Mouse (Mus musculus): ENCODE measurements around the gene Gm49355. TPM values are rescaled to one million over a fixed set of nuclear protein-coding genes. Genes with fewer than 3 reads are reported as not detected.

The Gm49355 gene
- polyA plus RNA-seq, 1 experiment from 2014 or later: 0.09 TPM

- Histone ChIP-seq H3K9me3 (no peaks in the 10 kb centered on the region), H3K36me3 (no peaks in the 10 kb centered on the region), H3K27me3 (peaks cover 60% of the 10 kb centered on the region), H3K4me3 (no peak overlapping the region), H3K9ac (no peak overlapping the region), H3K4me2 (no peak overlapping the region), H3K27ac (no peak overlapping the region), H3K4me1 (no peaks in the 10 kb centered on the region)
- 36% methylated on average over 7 of the region's 7 CpGs for whole genome bisulfite sequencing
- no peak for ATAC-seq (ENCODE audit: borderline replicate concordance, extremely low read depth, low FRiP score, low TSS enrichment)
These were observed 51.1 kb downstream of the Gm49355 start for GRCm38 (mm10) chr14:12334925-12335324.

DNA sequence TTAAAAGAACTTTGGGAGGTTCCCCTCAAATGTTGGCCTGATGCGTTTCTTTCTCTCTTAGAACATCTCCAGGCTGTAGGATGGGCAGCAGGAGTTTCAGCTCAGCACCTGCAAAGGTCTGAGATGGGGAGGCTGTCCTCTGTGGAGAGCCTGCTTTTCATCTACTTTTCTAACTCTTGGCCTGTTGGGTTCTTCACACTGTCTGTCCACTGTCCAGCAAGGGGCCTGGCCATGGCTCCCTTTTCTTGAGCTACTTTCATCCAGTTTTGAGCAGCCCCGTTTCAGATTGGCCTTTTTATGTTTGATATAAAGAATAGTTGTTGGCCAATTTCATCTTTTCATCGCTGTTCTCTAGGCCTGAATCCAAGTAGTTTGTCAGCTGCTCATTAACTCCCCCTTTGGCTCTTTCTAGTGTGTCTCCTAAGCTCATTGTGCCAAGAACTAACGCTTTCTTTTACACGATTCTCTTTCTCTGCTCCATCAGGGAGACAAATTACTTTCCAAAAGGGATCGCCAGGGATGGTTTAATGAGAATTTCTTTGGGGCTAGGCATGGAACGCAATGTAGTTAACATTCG, 53.7 kb downstream of the Gm49355 start:
- no peak overlapping the region for H3K9ac ChIP-seq
- no peaks in the 10 kb centered on the region for H3K9me3 ChIP-seq
- peaks cover 85% of the 10 kb centered on the region for H3K27me3 ChIP-seq
- H3K4me3 ChIP-seq: no peak overlapping the region
- ATAC-seq (ENCODE audit: borderline replicate concordance, extremely low read depth, low FRiP score, low TSS enrichment): no peak
- no peaks in the 10 kb centered on the region for H3K36me3 ChIP-seq
- H3K4me1 ChIP-seq: 0 out of 2 replicates have a peak, but pooled peaks cover 3% of the 10 kb centered on the region
- H3K4me2 ChIP-seq: no peak overlapping the region
- H3K27ac ChIP-seq: no peak overlapping the region
- WGBS: 9% methylated on average over 8 of the region's 8 CpGs

DNA sequence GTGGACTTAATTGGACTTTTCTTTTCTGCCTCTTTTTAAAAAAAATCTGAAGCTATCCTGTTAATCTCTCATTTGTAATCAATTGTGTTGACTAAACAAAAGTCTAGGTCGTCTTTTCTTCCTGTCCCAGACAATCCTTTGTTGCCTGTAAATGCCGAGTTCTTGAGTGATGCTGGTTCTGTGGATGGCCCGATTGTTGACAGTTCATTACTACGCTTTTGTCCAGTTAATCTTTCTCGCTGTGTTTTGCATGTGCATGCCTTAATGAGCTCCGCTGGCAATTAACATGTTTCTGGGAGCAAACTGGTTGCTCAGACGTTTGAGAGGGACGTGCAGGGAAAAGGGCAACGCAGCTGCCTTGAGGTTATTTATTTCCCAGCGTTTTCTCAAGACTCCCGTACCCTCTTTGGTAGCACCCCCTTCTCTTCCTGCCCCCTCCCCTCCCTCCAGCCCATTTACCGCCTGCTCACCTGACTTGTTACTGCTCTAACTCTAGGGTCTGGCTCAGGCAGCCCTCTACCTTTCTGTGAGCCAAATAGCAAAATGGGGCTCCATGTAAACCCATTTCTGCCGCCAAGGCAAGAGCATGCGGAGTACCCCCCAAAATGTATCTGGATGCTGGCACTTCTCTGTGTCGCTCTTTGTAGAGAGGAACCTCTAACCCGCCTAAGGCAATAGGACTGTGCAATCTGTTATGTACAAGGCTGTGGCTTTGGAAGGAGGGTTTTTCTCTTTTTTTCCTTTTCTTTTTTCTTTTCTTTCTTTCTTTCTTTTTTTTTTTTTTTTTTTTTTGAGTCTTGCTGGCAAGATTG, 54.4 kb downstream of the Gm49355 start:
- no peak overlapping the region for H3K27ac ChIP-seq
- ATAC-seq (ENCODE audit: borderline replicate concordance, extremely low read depth, low FRiP score, low TSS enrichment): no peak
- no peak overlapping the region for H3K4me2 ChIP-seq
- 6% methylated on average over 16 of the region's 16 CpGs for WGBS
- H3K9ac ChIP-seq: no peak overlapping the region
- 0 out of 2 replicates have a peak, but pooled peaks cover 3% of the 10 kb centered on the region for H3K4me1 ChIP-seq
- H3K36me3 ChIP-seq: no peaks in the 10 kb centered on the region
- H3K9me3 ChIP-seq: no peaks in the 10 kb centered on the region
- no peak overlapping the region for H3K4me3 ChIP-seq
- peaks cover 92% of the 10 kb centered on the region for H3K27me3 ChIP-seq

GRCm38 (mm10) chr14:12338811-12339565, 55.2 kb downstream of the Gm49355 start:
- Histone ChIP-seq H3K27ac (no peak overlapping the region), H3K27me3 (peaks cover 100% of the 10 kb centered on the region), H3K4me3 (no peak overlapping the region), H3K4me1 (0 out of 2 replicates have a peak, but pooled peaks cover 3% of the 10 kb centered on the region), H3K9me3 (no peaks in the 10 kb centered on the region), H3K4me2 (no peak overlapping the region), H3K36me3 (no peaks in the 10 kb centered on the region), H3K9ac (no peak overlapping the region)
- WGBS: 2% methylated on average over 10 of the region's 10 CpGs
- ATAC-seq (ENCODE audit: borderline replicate concordance, extremely low read depth, low FRiP score, low TSS enrichment): no peak

DNA sequence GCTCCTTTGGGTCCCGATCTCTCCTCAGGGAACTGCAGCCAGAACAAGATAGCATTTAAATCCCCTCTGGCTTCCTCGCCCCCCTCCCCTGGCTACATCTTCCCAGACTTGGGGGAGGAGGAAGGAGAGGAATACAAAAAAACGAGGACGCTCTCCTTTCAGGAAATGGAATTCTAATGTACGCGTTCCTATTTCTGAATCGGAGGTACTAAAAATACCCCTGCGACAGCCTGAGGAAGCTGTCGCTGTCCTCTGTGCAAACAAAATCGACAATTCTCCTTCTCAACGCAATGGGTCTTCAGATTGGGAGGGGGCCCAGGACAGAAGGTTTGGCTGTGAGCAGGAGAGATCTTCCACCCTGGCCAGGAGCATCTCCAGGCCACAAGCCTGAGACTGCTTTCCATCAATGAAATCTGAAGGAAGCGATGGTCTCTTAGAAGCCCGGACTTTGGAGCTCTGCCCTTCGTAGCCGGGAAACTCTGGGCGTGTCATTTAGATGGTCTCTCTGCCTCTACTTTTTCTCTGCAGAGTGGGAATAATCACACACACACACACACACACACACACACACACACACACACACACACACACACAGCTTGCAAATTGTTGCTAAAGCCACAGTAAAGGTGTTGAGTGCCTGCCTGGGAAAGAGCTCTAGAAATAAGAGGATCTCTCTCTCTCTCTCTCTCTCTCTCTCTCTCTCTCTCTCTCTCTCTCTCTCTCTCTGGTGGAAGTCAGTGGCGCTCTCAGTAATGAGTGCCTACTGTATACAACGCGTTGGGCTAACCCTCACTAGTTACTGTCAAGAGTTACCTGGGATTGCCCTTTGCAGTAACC, 56.7 kb downstream of the Gm49355 start:
- ATAC-seq (ENCODE audit: borderline replicate concordance, extremely low read depth, low FRiP score, low TSS enrichment): no peak
- Histone ChIP-seq H3K4me3 (no peak overlapping the region), H3K9ac (no peak overlapping the region), H3K4me1 (peaks cover 11% of the 10 kb centered on the region), H3K4me2 (no peak overlapping the region), H3K9me3 (no peaks in the 10 kb centered on the region), H3K27me3 (peaks cover 100% of the 10 kb centered on the region), H3K36me3 (no peaks in the 10 kb centered on the region), H3K27ac (no peak overlapping the region)
- 1% methylated on average over 19 of the region's 19 CpGs for WGBS

- no peak overlapping the region for H3K9ac ChIP-seq
- no peak for ATAC-seq (ENCODE audit: borderline replicate concordance, extremely low read depth, low FRiP score, low TSS enrichment)
- H3K9me3 ChIP-seq: no peaks in the 10 kb centered on the region
- H3K4me3 ChIP-seq: no peak overlapping the region; the same call in 1 of the 2 replicates
- peaks cover 18% of the 10 kb centered on the region for H3K4me1 ChIP-seq
- peaks cover 100% of the 10 kb centered on the region for H3K27me3 ChIP-seq
- WGBS: 1% methylated on average over 42 of the region's 42 CpGs
- H3K4me2 ChIP-seq: no peak overlapping the region
- no peak overlapping the region for H3K27ac ChIP-seq
- no peaks in the 10 kb centered on the region for H3K36me3 ChIP-seq
These were observed 57.5 kb downstream of the Gm49355 start for GRCm38 (mm10) chr14:12341075-12341788.

DNA sequence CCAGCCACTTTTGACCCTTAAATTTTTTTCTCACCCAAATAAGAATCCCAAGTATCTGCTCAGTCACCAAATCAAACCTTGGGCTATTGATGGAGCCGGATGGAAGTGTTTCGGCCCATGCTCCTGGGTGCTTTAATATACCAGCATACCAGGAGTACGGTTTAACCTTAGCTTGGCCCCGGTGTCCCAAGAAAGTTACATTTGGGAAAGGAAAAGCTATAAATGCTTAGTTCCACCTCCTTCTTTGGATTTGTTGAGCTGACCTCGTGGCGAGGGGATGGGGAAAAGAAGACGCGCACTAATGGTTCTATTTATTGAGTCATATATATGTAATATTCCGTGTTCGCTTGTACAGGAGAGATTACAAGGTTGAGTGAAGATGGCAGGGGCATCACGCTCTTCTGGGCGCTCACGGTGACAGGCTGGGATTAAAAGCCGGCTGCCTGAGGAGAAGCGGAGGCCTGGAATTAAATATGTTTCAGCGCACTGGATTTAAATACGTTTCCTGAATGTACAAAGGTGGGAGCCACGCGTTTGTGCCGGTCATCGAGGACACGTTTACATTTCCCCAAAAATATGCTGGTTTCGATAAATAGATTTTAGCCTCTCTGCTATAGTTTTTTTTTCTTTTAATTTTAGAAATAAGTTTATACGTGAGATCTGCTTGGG, 58.1 kb downstream of the Gm49355 start:
- 5% methylated on average over 24 of the region's 24 CpGs for WGBS
- Histone ChIP-seq H3K27ac (no peak overlapping the region), H3K36me3 (no peaks in the 10 kb centered on the region), H3K27me3 (peaks cover 100% of the 10 kb centered on the region), H3K9ac (no peak overlapping the region), H3K4me1 (peaks cover 20% of the 10 kb centered on the region), H3K4me3 (no peak overlapping the region), H3K4me2 (no peak overlapping the region), H3K9me3 (no peaks in the 10 kb centered on the region)
- no peak for ATAC-seq (ENCODE audit: borderline replicate concordance, extremely low read depth, low FRiP score, low TSS enrichment)

- Histone ChIP-seq H3K36me3 (no peaks in the 10 kb centered on the region), H3K27me3 (peaks cover 100% of the 10 kb centered on the region), H3K9me3 (no peaks in the 10 kb centered on the region), H3K27ac (no peak overlapping the region), H3K9ac (no peak overlapping the region), H3K4me1 (peaks cover 20% of the 10 kb centered on the region), H3K4me3 (no peak overlapping the region), H3K4me2 (no peak overlapping the region)
- no peak for ATAC-seq (ENCODE audit: borderline replicate concordance, extremely low read depth, low FRiP score, low TSS enrichment)
- 2% methylated on average over 23 of the region's 23 CpGs for WGBS
These were observed 58.8 kb downstream of the Gm49355 start for GRCm38 (mm10) chr14:12342458-12343131.

DNA sequence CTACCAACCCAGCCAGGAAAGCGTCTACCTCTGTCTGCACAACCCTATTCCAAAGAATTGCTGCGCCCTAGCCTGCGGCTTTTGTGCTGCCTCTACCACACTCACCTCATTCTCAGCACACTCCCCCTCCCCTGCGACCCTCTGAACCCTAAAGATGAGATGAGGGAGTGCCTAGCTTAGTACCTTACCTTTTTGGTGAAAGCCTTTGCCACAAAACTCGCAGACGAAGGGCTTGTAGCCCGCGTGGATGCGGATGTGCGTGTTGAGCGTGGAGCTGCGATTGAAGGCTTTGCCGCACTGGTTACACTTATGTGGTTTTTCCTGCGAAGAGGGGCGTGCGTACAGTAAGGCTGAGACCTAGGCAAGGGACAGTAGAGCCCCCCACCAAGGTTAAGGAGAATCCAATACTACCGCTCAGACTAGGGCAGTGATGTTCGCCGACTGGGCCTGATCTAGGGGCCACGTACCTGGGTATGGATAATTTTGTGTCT, 59.7 kb downstream of the Gm49355 start:
- peaks cover 100% of the 10 kb centered on the region for H3K27me3 ChIP-seq
- no peak overlapping the region for H3K4me2 ChIP-seq
- no peaks in the 10 kb centered on the region for H3K36me3 ChIP-seq
- no peak overlapping the region for H3K27ac ChIP-seq
- no peaks in the 10 kb centered on the region for H3K9me3 ChIP-seq
- no peak overlapping the region for H3K4me3 ChIP-seq
- H3K4me1 ChIP-seq: peaks cover 20% of the 10 kb centered on the region
- no peak for ATAC-seq (ENCODE audit: borderline replicate concordance, extremely low read depth, low FRiP score, low TSS enrichment)
- H3K9ac ChIP-seq: no peak overlapping the region
- 3% methylated on average over 20 of the region's 20 CpGs for WGBS
